In genomic region chrX:140489174-140489573, GRCm38 (mm10) we compare ENCODE assay signal across 21 mouse cellular contexts. TPM values are rescaled to one million over a fixed set of nuclear protein-coding genes. Genes with fewer than 3 reads are reported as not detected.
DNase-seq lines count a peak whose midpoint lies in the region; ATAC-seq and TF ChIP-seq lines count a peak whose summit lies in the region.
"Had no signal": no experiment of that assay in that cellular context is flagged by ENCODE, and none has a peak within 500 bp of the region (broad histone marks: within the 10 kb centered on the region; RNA-seq: fewer than 3 reads in every experiment).

No protein-coding gene starts in this region.

- H3K79me2 ChIP-seq in myocyte (ENCODE audit: control insufficient read depth, insufficient read depth) = no peaks in the 10 kb centered on the region

- no peaks in the 10 kb centered on the region for H3K27me3 ChIP-seq in myocyte (ENCODE audit: control insufficient read depth, insufficient read depth, insufficient read length)
- H3K27me3 ChIP-seq: forebrain, embryonic 15.5 days had no signal

- DNase-seq in 3T3-L1 (ENCODE audit: low read depth, low spot score) (peak; percentile 62), 416B (ENCODE audit: low read depth) (peak; percentile 60)
- DNase-seq in heart, postnatal 10 days = no peak
- DNase-seq in adrenal gland, postnatal 14 days = no peak
- DNase-seq in T-cell, adult 2 months (ENCODE audit: low spot score) = no peak
- DNase-seq: adrenal gland, adult 2 months; adrenal gland, postnatal 10 days; adrenal gland, postnatal 36 days; cerebellum, adult 11-12 months; cerebellum, adult 2 months; cerebellum, adult 9-10 months; cerebellum, postnatal 10 days; cerebellum, postnatal 25 days; forebrain, postnatal 0 days had no signal

- TF ChIP-seq POLR2A in myocyte (IDR thresholded peaks at IDR 0.05; ENCODE audit: insufficient read length, low read depth) = no peak

- no peak overlapping the region for H3ac ChIP-seq in myocyte (ENCODE audit: control insufficient read depth, insufficient read length)

- ATAC-seq in granulocyte monocyte progenitor cell, adult 5-6 weeks (replicated peaks; ENCODE audit: poor library complexity, severe bottlenecking) = peak; percentile 26
- ATAC-seq: activated CD4-positive, CD25-positive, alpha-beta regulatory T cell, adult 4 months; forebrain, embryonic 13.5 days; forebrain, embryonic 15.5 days; forebrain, postnatal 0 days had no signal

- no peaks in the 10 kb centered on the region for H3K36me3 ChIP-seq in myocyte (ENCODE audit: control insufficient read depth, insufficient read depth)
- H3K36me3 ChIP-seq: embryonic facial prominence, embryonic 13.5 days; embryonic facial prominence, embryonic 15.5 days; forebrain, embryonic 15.5 days had no signal

- intact Hi-C loops in heart, postnatal 10 days (cut with DNase I) = no loop called here

- no peak overlapping the region for H3K4me2 ChIP-seq in myocyte (ENCODE audit: low read depth)
- H3K4me2 ChIP-seq: embryonic facial prominence, embryonic 13.5 days; embryonic facial prominence, embryonic 15.5 days; forebrain, embryonic 13.5 days; forebrain, embryonic 15.5 days had no signal

- H3K4me3 ChIP-seq in myocyte = no peak overlapping the region
- H3K4me3 ChIP-seq: embryonic facial prominence, embryonic 13.5 days; embryonic facial prominence, embryonic 15.5 days; forebrain, embryonic 13.5 days; forebrain, embryonic 15.5 days had no signal

TF ChIP-seq in myocyte, 11 proteins besides CTCF, POLR2A, EP300 and RAD21:
- peak; percentile 51; the same call in 1 of the 2 replicates for TF ChIP-seq CEBPB (IDR thresholded peaks at IDR 0.05; ENCODE audit: insufficient read depth, poor library complexity, severe bottlenecking)
- TF ChIP-seq MYOD1 (IDR thresholded peaks at IDR 0.05; ENCODE audit: control insufficient read depth in 1 of 3, insufficient read length in 2 of 3, low read depth in 2 of 3) = no peak

RNA-seq across cellular contexts. Expression of gene Prps1, which starts 32.8 kb away (rescaled TPM):
- 63.6 and 69.8 TPM in 2 replicates for total RNA-seq in granulocyte monocyte progenitor cell, adult 5-6 weeks (2014; fragmentation: Nextera tagmentation)
- 56.4 and 78.2 TPM in 2 replicates for total RNA-seq in granulocyte monocyte progenitor cell, adult 5-6 weeks (2017)
- 26.9 TPM for polyA plus RNA-seq in myocyte (2012; fragmentation: generic; extraction: Trizol)
- total RNA-seq in heart, postnatal 10 days (2021) = 10 to 100 TPM; 28.3 to 28.4 TPM
- total RNA-seq in adrenal gland, postnatal 14 days (2021) = 18.7 and 19.7 TPM in 2 replicates

Comparison
In these comparisons a context has a peak if more than half of its experiments do, and no peak if none do; other contexts are left out.
1. DNase-seq: peak in 3T3-L1 (single experiment) and 416B (single experiment); none in heart, postnatal 10 days (0 of 2), adrenal gland, postnatal 14 days (single experiment) and T-cell, adult 2 months (single experiment).